Mouse (Mus musculus): ENCODE measurements around the gene Gm5105. TPM values are rescaled to one million over a fixed set of nuclear protein-coding genes. Genes with fewer than 3 reads are reported as not detected.

The Gm5105 gene
- polyA plus RNA-seq, 1 experiment: not detected

GRCm38 (mm10) chr3:138095718-138096117 is 28.5 kb upstream of the Gm5105 start:
- Histone ChIP-seq H3K27me3 (replicated peaks) (peaks cover 14% of the 10 kb centered on the region), H3K9me3 (no peaks in the 10 kb centered on the region), H3K4me1 (peaks cover 16% of the 10 kb centered on the region), H3K36me3 (replicated peaks; ENCODE audit: low read length) (no peaks in the 10 kb centered on the region), H3K4me3 (replicated peaks) (no peak overlapping the region)
- no peak for TF ChIP-seq GATA1 (IDR thresholded peaks at IDR 0.05; ENCODE audit: borderline replicate concordance, low read length)
- TF ChIP-seq FLI1 (IDR thresholded peaks at IDR 0.05; ENCODE audit: low read length): no peak

- Histone ChIP-seq H3K27me3 (replicated peaks) (peaks cover 14% of the 10 kb centered on the region), H3K36me3 (replicated peaks; ENCODE audit: low read length) (no peaks in the 10 kb centered on the region), H3K4me1 (peaks cover 16% of the 10 kb centered on the region), H3K9me3 (no peaks in the 10 kb centered on the region), H3K4me3 (replicated peaks) (no peak overlapping the region)
- TF ChIP-seq FLI1 (IDR thresholded peaks at IDR 0.05; ENCODE audit: low read length) (no peak), GATA1 (IDR thresholded peaks at IDR 0.05; ENCODE audit: borderline replicate concordance, low read length) (no peak)
These were observed 28.1 kb upstream of the Gm5105 start for GRCm38 (mm10) chr3:138095301-138095700.

GRCm38 (mm10) chr3:138083896-138084295 is 16.7 kb upstream of the Gm5105 start:
- no peak for TF ChIP-seq FLI1 (IDR thresholded peaks at IDR 0.05; ENCODE audit: low read length)
- no peak for TF ChIP-seq GATA1 (IDR thresholded peaks at IDR 0.05; ENCODE audit: borderline replicate concordance, low read length)
- peaks cover 11% of the 10 kb centered on the region for H3K27me3 ChIP-seq (replicated peaks)
- no peak overlapping the region for H3K4me3 ChIP-seq (replicated peaks)
- no peaks in the 10 kb centered on the region for H3K36me3 ChIP-seq (replicated peaks; ENCODE audit: low read length)
- no peaks in the 10 kb centered on the region for H3K9me3 ChIP-seq
- peaks cover 6% of the 10 kb centered on the region; the same call in 1 of the 2 replicates for H3K4me1 ChIP-seq

- Histone ChIP-seq H3K36me3 (replicated peaks; ENCODE audit: low read length) (no peaks in the 10 kb centered on the region), H3K4me1 (peaks cover 6% of the 10 kb centered on the region; the same call in 1 of the 2 replicates), H3K9me3 (no peaks in the 10 kb centered on the region), H3K4me3 (replicated peaks) (no peak overlapping the region), H3K27me3 (replicated peaks) (peaks cover 8% of the 10 kb centered on the region)
- TF ChIP-seq GATA1 (IDR thresholded peaks at IDR 0.05; ENCODE audit: borderline replicate concordance, low read length) (no peak), FLI1 (IDR thresholded peaks at IDR 0.05; ENCODE audit: low read length) (no peak)
These were observed 16.0 kb upstream of the Gm5105 start for GRCm38 (mm10) chr3:138083073-138083637.

- Histone ChIP-seq H3K27me3 (replicated peaks) (no peaks in the 10 kb centered on the region), H3K9me3 (no peaks in the 10 kb centered on the region), H3K4me1 (0 out of 2 replicates have a peak, but pooled peaks cover 3% of the 10 kb centered on the region), H3K4me3 (replicated peaks) (no peak overlapping the region), H3K36me3 (replicated peaks; ENCODE audit: low read length) (no peaks in the 10 kb centered on the region)
- TF ChIP-seq GATA1 (IDR thresholded peaks at IDR 0.05; ENCODE audit: borderline replicate concordance, low read length): no peak
- TF ChIP-seq FLI1 (IDR thresholded peaks at IDR 0.05; ENCODE audit: low read length): no peak
These were observed 11.5 kb upstream of the Gm5105 start for GRCm38 (mm10) chr3:138078701-138079100.

GRCm38 (mm10) chr3:138077476-138078340 is 10.5 kb upstream of the Gm5105 start:
- Histone ChIP-seq H3K4me3 (replicated peaks) (no peak overlapping the region), H3K36me3 (replicated peaks; ENCODE audit: low read length) (no peaks in the 10 kb centered on the region), H3K4me1 (no peaks in the 10 kb centered on the region), H3K27me3 (replicated peaks) (peaks cover 2% of the 10 kb centered on the region), H3K9me3 (no peaks in the 10 kb centered on the region)
- TF ChIP-seq GATA1 (IDR thresholded peaks at IDR 0.05; ENCODE audit: borderline replicate concordance, low read length) (no peak), FLI1 (IDR thresholded peaks at IDR 0.05; ENCODE audit: low read length) (no peak)

- Histone ChIP-seq H3K36me3 (replicated peaks; ENCODE audit: low read length) (no peaks in the 10 kb centered on the region), H3K4me1 (no peaks in the 10 kb centered on the region; the same call in 1 of the 2 replicates), H3K4me3 (replicated peaks) (no peak overlapping the region), H3K27me3 (replicated peaks) (peaks cover 14% of the 10 kb centered on the region), H3K9me3 (no peaks in the 10 kb centered on the region)
- TF ChIP-seq FLI1 (IDR thresholded peaks at IDR 0.05; ENCODE audit: low read length): no peak
These were observed 8.0 kb upstream of the Gm5105 start for GRCm38 (mm10) chr3:138075209-138075608.

GRCm38 (mm10) chr3:138074214-138074613 is 7.0 kb upstream of the Gm5105 start:
- TF ChIP-seq GATA1 (IDR thresholded peaks at IDR 0.05; ENCODE audit: borderline replicate concordance, low read length) (peak; percentile 14; the same call in 1 of the 3 replicates), FLI1 (IDR thresholded peaks at IDR 0.05; ENCODE audit: low read length) (no peak)
- Histone ChIP-seq H3K9me3 (no peaks in the 10 kb centered on the region), H3K4me3 (replicated peaks) (peak overlapping the region; percentile 28), H3K27me3 (replicated peaks) (peaks cover 24% of the 10 kb centered on the region), H3K36me3 (replicated peaks; ENCODE audit: low read length) (no peaks in the 10 kb centered on the region), H3K4me1 (no peaks in the 10 kb centered on the region; the same call in 1 of the 2 replicates)

GRCm38 (mm10) chr3:138071476-138072073 is 4.4 kb upstream of the Gm5105 start:
- H3K4me1 ChIP-seq: no peaks in the 10 kb centered on the region; the same call in 1 of the 2 replicates
- peaks cover 50% of the 10 kb centered on the region for H3K27me3 ChIP-seq (replicated peaks)
- no peaks in the 10 kb centered on the region for H3K36me3 ChIP-seq (replicated peaks; ENCODE audit: low read length)
- peaks cover 4% of the 10 kb centered on the region for H3K9me3 ChIP-seq
- TF ChIP-seq GATA1 (IDR thresholded peaks at IDR 0.05; ENCODE audit: borderline replicate concordance, low read length) (no peak), FLI1 (IDR thresholded peaks at IDR 0.05; ENCODE audit: low read length) (no peak)
- no peak overlapping the region for H3K4me3 ChIP-seq (replicated peaks)

- Histone ChIP-seq H3K9me3 (peaks cover 5% of the 10 kb centered on the region), H3K4me3 (replicated peaks) (no peak overlapping the region), H3K4me1 (no peaks in the 10 kb centered on the region; the same call in 1 of the 2 replicates), H3K36me3 (replicated peaks; ENCODE audit: low read length) (no peaks in the 10 kb centered on the region), H3K27me3 (replicated peaks) (peaks cover 56% of the 10 kb centered on the region)
- TF ChIP-seq GATA1 (IDR thresholded peaks at IDR 0.05; ENCODE audit: borderline replicate concordance, low read length) (no peak), FLI1 (IDR thresholded peaks at IDR 0.05; ENCODE audit: low read length) (no peak)
These were observed 3.8 kb upstream of the Gm5105 start for GRCm38 (mm10) chr3:138071004-138071403.
